Mouse (Mus musculus): ENCODE data around the gene Slc28a2. TPM values are rescaled to one million over a fixed set of nuclear protein-coding genes. Genes with fewer than 3 reads are reported as not detected.

The Slc28a2 gene
- polyA plus RNA-seq, 2 experiments, result 0.78 to 1.4 TPM

GRCm38 (mm10) chr2:122441000-122441933 is 15.0 kb downstream of the Slc28a2 start:
- no peaks in the 10 kb centered on the region for H3K9me3 ChIP-seq (ENCODE audit: control insufficient read depth, low read length)
- no peak overlapping the region for H3K4me3 ChIP-seq (replicated peaks; ENCODE audit: low read length)
- no peaks in the 10 kb centered on the region for H3K27me3 ChIP-seq (ENCODE audit: control insufficient read depth, insufficient read depth, low read length)
- H3K9ac ChIP-seq (ENCODE audit: low read depth, low read length, severe bottlenecking), result no peak overlapping the region
- 79% methylated on average over 7 of the region's 7 CpGs for WGBS
- ATAC-seq (ENCODE audit: low FRiP score, low read depth), result no peak
- H3K27ac ChIP-seq (replicated peaks; ENCODE audit: low read depth, low read length), result no peak overlapping the region
- H3K4me1 ChIP-seq (ENCODE audit: control insufficient read depth, insufficient read depth, low read length), result no peaks in the 10 kb centered on the region
- H3K4me2 ChIP-seq (replicated peaks; ENCODE audit: low read depth, low read length, severe bottlenecking), result no peak overlapping the region
- no peak for DNase-seq (ENCODE audit: low spot score)
- no peaks in the 10 kb centered on the region for H3K36me3 ChIP-seq (ENCODE audit: control insufficient read depth, insufficient read depth, low read length)
- TF ChIP-seq POLR2A (IDR thresholded peaks at IDR 0.05; ENCODE audit: borderline replicate concordance, extremely low read depth, insufficient read depth, insufficient read length), result no peak

GRCm38 (mm10) chr2:122450351-122450750 is 24.1 kb downstream of the Slc28a2 start:
- H3K9ac ChIP-seq (ENCODE audit: low read depth, low read length, severe bottlenecking), result no peak overlapping the region
- no peaks in the 10 kb centered on the region for H3K27me3 ChIP-seq (ENCODE audit: control insufficient read depth, insufficient read depth, low read length)
- H3K36me3 ChIP-seq (ENCODE audit: control insufficient read depth, insufficient read depth, low read length), result no peaks in the 10 kb centered on the region
- TF ChIP-seq POLR2A (IDR thresholded peaks at IDR 0.05; ENCODE audit: borderline replicate concordance, extremely low read depth, insufficient read depth, insufficient read length), result no peak
- DNase-seq (ENCODE audit: low spot score) (no peak), ATAC-seq (ENCODE audit: low FRiP score, low read depth) (no peak)
- no peaks in the 10 kb centered on the region for H3K9me3 ChIP-seq (ENCODE audit: control insufficient read depth, low read length)
- WGBS, result 86% methylated on average over 4 of the region's 4 CpGs
- no peak overlapping the region for H3K27ac ChIP-seq (replicated peaks; ENCODE audit: low read depth, low read length)
- H3K4me2 ChIP-seq (replicated peaks; ENCODE audit: low read depth, low read length, severe bottlenecking), result no peak overlapping the region
- H3K4me1 ChIP-seq (ENCODE audit: control insufficient read depth, insufficient read depth, low read length), result no peaks in the 10 kb centered on the region
- H3K4me3 ChIP-seq (replicated peaks; ENCODE audit: low read length), result no peak overlapping the region

- Histone ChIP-seq H3K36me3 (ENCODE audit: control insufficient read depth, insufficient read depth, low read length) (no peaks in the 10 kb centered on the region), H3K4me2 (replicated peaks; ENCODE audit: low read depth, low read length, severe bottlenecking) (no peak overlapping the region), H3K27me3 (ENCODE audit: control insufficient read depth, insufficient read depth, low read length) (no peaks in the 10 kb centered on the region), H3K27ac (replicated peaks; ENCODE audit: low read depth, low read length) (no peak overlapping the region), H3K9me3 (ENCODE audit: control insufficient read depth, low read length) (no peaks in the 10 kb centered on the region), H3K4me3 (replicated peaks; ENCODE audit: low read length) (no peak overlapping the region), H3K9ac (ENCODE audit: low read depth, low read length, severe bottlenecking) (no peak overlapping the region), H3K4me1 (ENCODE audit: control insufficient read depth, insufficient read depth, low read length) (no peaks in the 10 kb centered on the region)
- 52% methylated on average over 2 of the region's 2 CpGs for WGBS
- DNase-seq (ENCODE audit: low spot score) (no peak), ATAC-seq (ENCODE audit: low FRiP score, low read depth) (no peak)
- no peak for TF ChIP-seq POLR2A (IDR thresholded peaks at IDR 0.05; ENCODE audit: borderline replicate concordance, extremely low read depth, insufficient read depth, insufficient read length)
Observed at GRCm38 (mm10) chr2:122452426-122452825, 26.1 kb downstream of the Slc28a2 start.

GRCm38 (mm10) chr2:122466901-122467300 is 40.6 kb downstream of the Slc28a2 start:
- H3K27me3 ChIP-seq (ENCODE audit: control insufficient read depth, insufficient read depth, low read length), result no peaks in the 10 kb centered on the region
- WGBS, result 25% methylated on average over 11 of the region's 11 CpGs
- H3K4me3 ChIP-seq (replicated peaks; ENCODE audit: low read length), result peak overlapping the region; percentile 45
- no peak for TF ChIP-seq POLR2A (IDR thresholded peaks at IDR 0.05; ENCODE audit: borderline replicate concordance, extremely low read depth, insufficient read depth, insufficient read length)
- H3K27ac ChIP-seq (replicated peaks; ENCODE audit: low read depth, low read length), result no peak overlapping the region
- no peak for DNase-seq (ENCODE audit: low spot score)
- no peak for ATAC-seq (ENCODE audit: low FRiP score, low read depth)
- peaks cover 4% of the 10 kb centered on the region; the same call in 1 of the 2 replicates for H3K4me1 ChIP-seq (ENCODE audit: control insufficient read depth, insufficient read depth, low read length)
- peak overlapping the region; percentile 49; the same call in 1 of the 2 replicates for H3K9ac ChIP-seq (ENCODE audit: low read depth, low read length, severe bottlenecking)
- no peaks in the 10 kb centered on the region for H3K36me3 ChIP-seq (ENCODE audit: control insufficient read depth, insufficient read depth, low read length)
- H3K4me2 ChIP-seq (replicated peaks; ENCODE audit: low read depth, low read length, severe bottlenecking), result peak overlapping the region; percentile 63
- H3K9me3 ChIP-seq (ENCODE audit: control insufficient read depth, low read length), result no peaks in the 10 kb centered on the region

- H3K9me3 ChIP-seq (ENCODE audit: control insufficient read depth, low read length), result no peaks in the 10 kb centered on the region
- 0 out of 2 replicates have a peak, but pooled peaks have one; percentile 28 for TF ChIP-seq POLR2A (IDR thresholded peaks at IDR 0.05; ENCODE audit: borderline replicate concordance, extremely low read depth, insufficient read depth, insufficient read length)
- WGBS, result 2% methylated on average over 38 of the region's 46 CpGs
Observed at GRCm38 (mm10) chr2:122467351-122468013, 41.2 kb downstream of the Slc28a2 start.

More at GRCm38 (mm10) chr2:122467351-122468013, 41.2 kb downstream of the Slc28a2 start:
- Histone ChIP-seq H3K27ac (replicated peaks; ENCODE audit: low read depth, low read length) (no peak overlapping the region), H3K4me3 (replicated peaks; ENCODE audit: low read length) (peak overlapping the region; percentile 45), H3K36me3 (ENCODE audit: control insufficient read depth, insufficient read depth, low read length) (no peaks in the 10 kb centered on the region), H3K27me3 (ENCODE audit: control insufficient read depth, insufficient read depth, low read length) (no peaks in the 10 kb centered on the region), H3K4me1 (ENCODE audit: control insufficient read depth, insufficient read depth, low read length) (peaks cover 4% of the 10 kb centered on the region; the same call in 1 of the 2 replicates), H3K9ac (ENCODE audit: low read depth, low read length, severe bottlenecking) (peak overlapping the region; percentile 49), H3K4me2 (replicated peaks; ENCODE audit: low read depth, low read length, severe bottlenecking) (peak overlapping the region; percentile 63)
- DNase-seq (ENCODE audit: low spot score) (peak; percentile 92), ATAC-seq (ENCODE audit: low FRiP score, low read depth) (peak; percentile 100)
